Mouse (Mus musculus): ENCODE measurements at regions not wholly inside any gene's neighbourhood (a gene's known extent, or its start where the extent isn't known, plus 50 kb on each side); places are given as distances from the start of the nearest gene placed in this dataset.

GRCm38 (mm10) chr19:53456681-53457080 is 66.3 kb upstream of the Smndc1 start:
- TF ChIP-seq CTCF (IDR thresholded peaks at IDR 0.05; ENCODE audit: low read depth) (no peak), EP300 (IDR thresholded peaks at IDR 0.05; ENCODE audit: low read depth) (no peak)

All from liver, embryonic 14.5 days (tissue).